Mouse (Mus musculus): ENCODE results near the gene Atf4.

Atf4 gene

GRCm38 (mm10) chr15:80258240-80259170 lies 3.5 kb downstream of the Atf4 start:
- DNase-seq (ENCODE audit: low read depth, low spot score) = peak; percentile 21
- H3K36me3 ChIP-seq (ENCODE audit: control insufficient read depth, insufficient read depth, low read length, poor library complexity, severe bottlenecking) = peaks cover 23% of the 10 kb centered on the region
- no peaks in the 10 kb centered on the region for H3K27me3 ChIP-seq (ENCODE audit: control insufficient read depth, insufficient read depth, low read length, poor library complexity, severe bottlenecking)

- Histone ChIP-seq H3K36me3 (ENCODE audit: control insufficient read depth, insufficient read depth, low read length, poor library complexity, severe bottlenecking) (peaks cover 23% of the 10 kb centered on the region), H3K27me3 (ENCODE audit: control insufficient read depth, insufficient read depth, low read length, poor library complexity, severe bottlenecking) (no peaks in the 10 kb centered on the region)
- no peak for DNase-seq (ENCODE audit: low read depth, low spot score)
These were observed 4.5 kb downstream of the Atf4 start for GRCm38 (mm10) chr15:80259406-80260045.

- DNase-seq (ENCODE audit: low read depth, low spot score) = peak; percentile 86
- H3K27me3 ChIP-seq (ENCODE audit: control insufficient read depth, insufficient read depth, low read length, poor library complexity, severe bottlenecking) = no peaks in the 10 kb centered on the region
These were observed 5.7 kb downstream of the Atf4 start for GRCm38 (mm10) chr15:80260677-80261076.

GRCm38 (mm10) chr15:80261100-80261499 lies 6.1 kb downstream of the Atf4 start:
- H3K36me3 ChIP-seq (ENCODE audit: control insufficient read depth, insufficient read depth, low read length, poor library complexity, severe bottlenecking) = peaks cover 21% of the 10 kb centered on the region
- no peak for DNase-seq (ENCODE audit: low read depth, low spot score)
- H3K27me3 ChIP-seq (ENCODE audit: control insufficient read depth, insufficient read depth, low read length, poor library complexity, severe bottlenecking) = no peaks in the 10 kb centered on the region

More at GRCm38 (mm10) chr15:80260677-80261076, 5.7 kb downstream of the Atf4 start:
- H3K36me3 ChIP-seq (ENCODE audit: control insufficient read depth, insufficient read depth, low read length, poor library complexity, severe bottlenecking) = peaks cover 21% of the 10 kb centered on the region

DNA sequence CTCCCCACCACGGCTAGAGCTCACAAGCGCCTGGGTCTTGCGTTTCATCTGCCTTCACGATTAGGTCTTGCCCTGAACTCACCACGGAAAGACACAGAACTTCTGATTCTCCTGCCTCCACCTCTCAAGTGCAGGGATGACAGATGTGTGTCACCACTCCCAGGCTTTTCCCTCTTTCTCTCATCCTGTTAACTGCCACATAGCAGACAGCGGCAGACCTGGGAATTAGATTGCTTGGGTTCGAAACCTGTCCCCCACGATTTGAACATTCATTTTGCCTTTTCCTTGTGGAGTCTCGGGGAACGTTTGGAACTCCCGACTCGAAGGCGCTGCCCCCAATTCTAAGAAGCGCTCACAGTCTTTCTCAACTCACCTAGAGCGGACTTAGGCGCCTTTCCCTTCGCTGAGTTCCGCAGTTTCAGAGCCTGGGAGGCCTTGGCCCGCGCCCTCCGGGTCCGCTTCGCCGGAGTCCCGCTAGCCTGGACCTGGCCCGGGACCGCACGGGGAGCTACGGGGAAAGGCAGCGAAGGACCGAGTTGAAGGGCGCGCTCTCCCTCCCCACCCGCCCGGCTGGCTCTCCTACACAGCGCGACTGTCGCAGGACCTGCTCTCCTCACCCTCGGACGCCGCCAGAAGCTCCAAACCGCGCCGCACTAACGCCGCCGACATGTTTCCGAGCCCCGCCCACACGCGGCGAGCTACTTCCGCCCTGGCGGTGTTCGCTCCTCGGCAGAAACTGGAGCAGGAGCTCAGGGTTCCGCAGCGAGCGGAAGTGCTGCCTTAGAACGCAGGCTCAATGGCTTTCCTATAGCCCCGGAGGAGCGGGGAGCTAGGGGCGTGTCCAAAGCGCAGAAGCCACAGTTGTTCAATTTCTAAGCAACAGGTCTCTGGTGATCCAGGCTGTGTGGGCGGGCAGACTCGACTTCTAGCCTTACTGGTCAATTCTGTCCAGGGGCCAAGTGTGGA lies 8.9 kb downstream of the Atf4 start, which contains the start of gene Rps19bp1:
Gene Rps19bp1 (minus strand): TSS at position 706 of the 966 bp plus-strand sequence.
- Histone ChIP-seq H3K27me3 (ENCODE audit: control insufficient read depth, insufficient read depth, low read length, poor library complexity, severe bottlenecking) (no peaks in the 10 kb centered on the region), H3K36me3 (ENCODE audit: control insufficient read depth, insufficient read depth, low read length, poor library complexity, severe bottlenecking) (no peaks in the 10 kb centered on the region; the same call in 1 of the 2 replicates)
- peak; percentile 95 for DNase-seq (ENCODE audit: low read depth, low spot score)

GRCm38 (mm10) chr15:80266281-80266680 lies 11.3 kb downstream of the Atf4 start:
- no peaks in the 10 kb centered on the region for H3K36me3 ChIP-seq (ENCODE audit: control insufficient read depth, insufficient read depth, low read length, poor library complexity, severe bottlenecking)
- no peaks in the 10 kb centered on the region; the same call in 1 of the 2 replicates for H3K27me3 ChIP-seq (ENCODE audit: control insufficient read depth, insufficient read depth, low read length, poor library complexity, severe bottlenecking)
- peak; percentile 89 for DNase-seq (ENCODE audit: low read depth, low spot score)

- H3K27me3 ChIP-seq (ENCODE audit: control insufficient read depth, insufficient read depth, low read length, poor library complexity, severe bottlenecking) = no peaks in the 10 kb centered on the region; the same call in 1 of the 2 replicates
These were observed 16.9 kb downstream of the Atf4 start for GRCm38 (mm10) chr15:80271858-80272396.

DNA sequence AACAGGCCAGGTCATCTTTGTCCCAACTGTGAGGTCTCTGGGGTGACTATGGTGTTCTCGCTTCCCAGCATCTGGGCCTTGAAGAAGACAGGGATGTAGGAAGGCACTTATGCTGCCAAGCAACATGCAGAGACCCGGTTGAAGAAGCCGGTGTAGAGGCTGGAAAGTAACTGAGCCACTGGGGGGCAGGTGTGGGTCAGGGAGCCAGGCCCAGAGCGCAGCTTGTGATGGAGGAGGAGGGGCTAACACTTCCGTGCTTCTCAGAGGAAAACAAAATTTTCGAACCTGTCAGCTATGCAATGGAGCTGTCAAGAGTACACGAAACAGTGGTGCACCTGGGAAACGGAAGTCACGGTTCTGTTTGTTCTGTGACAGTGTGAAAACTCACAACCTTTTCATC lies 22.1 kb downstream of the Atf4 start:
- Histone ChIP-seq H3K36me3 (ENCODE audit: control insufficient read depth, insufficient read depth, low read length, poor library complexity, severe bottlenecking) (no peaks in the 10 kb centered on the region), H3K27me3 (ENCODE audit: control insufficient read depth, insufficient read depth, low read length, poor library complexity, severe bottlenecking) (no peaks in the 10 kb centered on the region)
- DNase-seq (ENCODE audit: low read depth, low spot score) = peak; percentile 42

More at GRCm38 (mm10) chr15:80271858-80272396, 16.9 kb downstream of the Atf4 start:
- DNase-seq (ENCODE audit: low read depth, low spot score) = no peak
- no peaks in the 10 kb centered on the region for H3K36me3 ChIP-seq (ENCODE audit: control insufficient read depth, insufficient read depth, low read length, poor library complexity, severe bottlenecking)

GRCm38 (mm10) chr15:80277625-80278024 lies 22.6 kb downstream of the Atf4 start:
- Histone ChIP-seq H3K27me3 (ENCODE audit: control insufficient read depth, insufficient read depth, low read length, poor library complexity, severe bottlenecking) (no peaks in the 10 kb centered on the region), H3K36me3 (ENCODE audit: control insufficient read depth, insufficient read depth, low read length, poor library complexity, severe bottlenecking) (no peaks in the 10 kb centered on the region)
- DNase-seq (ENCODE audit: low read depth, low spot score) = peak; percentile 74

GRCm38 (mm10) chr15:80278121-80278759 lies 23.3 kb downstream of the Atf4 start:
- no peak for DNase-seq (ENCODE audit: low read depth, low spot score)
- Histone ChIP-seq H3K27me3 (ENCODE audit: control insufficient read depth, insufficient read depth, low read length, poor library complexity, severe bottlenecking) (no peaks in the 10 kb centered on the region), H3K36me3 (ENCODE audit: control insufficient read depth, insufficient read depth, low read length, poor library complexity, severe bottlenecking) (no peaks in the 10 kb centered on the region)

DNA sequence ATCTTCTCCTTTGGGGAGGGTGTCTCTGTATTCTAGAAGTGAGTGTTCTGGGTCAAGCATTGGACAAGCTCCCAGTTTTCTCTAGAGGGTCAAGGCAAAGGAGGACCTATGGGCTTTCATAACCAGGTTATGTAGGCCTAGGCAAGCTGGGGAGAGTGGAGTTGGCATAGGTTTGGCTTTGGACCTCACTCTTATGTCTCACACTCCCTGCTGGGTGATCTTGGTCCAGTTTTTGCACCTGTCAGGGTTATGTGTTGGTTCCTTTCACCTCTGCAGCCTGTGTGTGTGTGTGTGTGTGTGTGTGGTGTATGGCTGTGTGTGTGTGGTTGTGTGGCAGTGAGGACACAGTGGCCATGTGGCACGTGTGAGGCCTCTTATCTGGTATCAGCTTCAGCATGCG lies 24.1 kb downstream of the Atf4 start:
- H3K36me3 ChIP-seq (ENCODE audit: control insufficient read depth, insufficient read depth, low read length, poor library complexity, severe bottlenecking) = no peaks in the 10 kb centered on the region
- DNase-seq (ENCODE audit: low read depth, low spot score) = no peak
- no peaks in the 10 kb centered on the region for H3K27me3 ChIP-seq (ENCODE audit: control insufficient read depth, insufficient read depth, low read length, poor library complexity, severe bottlenecking)

DNA sequence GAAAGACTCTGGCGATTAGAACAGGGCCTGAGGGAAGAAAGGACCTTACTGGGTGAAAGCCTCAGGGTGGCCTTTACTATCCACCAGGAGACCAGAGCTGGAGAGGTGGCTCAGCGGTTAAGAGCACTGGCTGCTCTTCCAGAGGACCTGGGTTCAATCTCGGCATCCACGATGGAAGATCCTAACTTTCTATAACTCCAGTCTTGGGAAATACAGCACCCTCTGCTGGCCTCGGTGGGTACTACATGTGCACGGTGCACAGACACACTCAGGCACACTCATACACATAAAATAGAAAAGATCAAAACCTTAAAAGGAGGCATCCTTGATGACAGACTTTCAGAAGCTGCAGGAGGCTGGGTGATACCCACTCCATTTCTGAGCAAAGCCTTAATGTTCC lies 25.7 kb downstream of the Atf4 start:
- peak; percentile 63 for DNase-seq (ENCODE audit: low read depth, low spot score)
- Histone ChIP-seq H3K27me3 (ENCODE audit: control insufficient read depth, insufficient read depth, low read length, poor library complexity, severe bottlenecking) (no peaks in the 10 kb centered on the region), H3K36me3 (ENCODE audit: control insufficient read depth, insufficient read depth, low read length, poor library complexity, severe bottlenecking) (no peaks in the 10 kb centered on the region)

GRCm38 (mm10) chr15:80286851-80287415 lies 31.9 kb downstream of the Atf4 start, which contains the start of gene Cacna1i:
Cacna1i (plus strand) TSS chr15:80287238.
- peak; percentile 28 for DNase-seq (ENCODE audit: low read depth, low spot score)
- H3K36me3 ChIP-seq (ENCODE audit: control insufficient read depth, insufficient read depth, low read length, poor library complexity, severe bottlenecking) = no peaks in the 10 kb centered on the region
- H3K27me3 ChIP-seq (ENCODE audit: control insufficient read depth, insufficient read depth, low read length, poor library complexity, severe bottlenecking) = peaks cover 2% of the 10 kb centered on the region; the same call in 1 of the 2 replicates

Data from splenic B cell, adult 2 months (primary cell).